Mouse (Mus musculus) adrenal gland, postnatal 25 days (tissue): ENCODE results near the gene Mall. TPM values are rescaled to one million over a fixed set of nuclear protein-coding genes. Genes with fewer than 3 reads are reported as not detected.

Source experiments
- DNase-seq: peaks from one replicate; pipeline ENCODE4 v3.0.0; 2021; ENCODE audit warnings: mixed read lengths
- total RNA-seq: library from RNA; stranded (reverse); gene quantifications from 2 replicates; pipeline ENCODE4 v1.2.3, GENCODE M21; 2021

Mall gene
- total RNA-seq, 1 experiment from 2014 or later, result 0.61 TPM

- DNase-seq, result no peak
Measured at GRCm38 (mm10) chr2:127728661-127729450, 876 bp downstream of the Mall start.

- DNase-seq, result no peak
Measured at GRCm38 (mm10) chr2:127728146-127728545, 1.6 kb downstream of the Mall start.

- DNase-seq, result no peak
Measured at GRCm38 (mm10) chr2:127723193-127723592, 6.5 kb downstream of the Mall start.

GRCm38 (mm10) chr2:127722176-127722892 is 7.4 kb downstream of the Mall start:
- DNase-seq, result peak; percentile 67

GRCm38 (mm10) chr2:127718839-127719468 is 10.8 kb downstream of the Mall start:
- DNase-seq, result no peak

- no peak for DNase-seq
Measured at GRCm38 (mm10) chr2:127714726-127715125, 15.0 kb downstream of the Mall start.

- DNase-seq, result no peak
Measured at GRCm38 (mm10) chr2:127708792-127709191, 20.9 kb downstream of the Mall start.

GRCm38 (mm10) chr2:127708060-127708459 is 21.7 kb downstream of the Mall start:
- DNase-seq, result no peak

- no peak for DNase-seq
Measured at GRCm38 (mm10) chr2:127705267-127705666, 24.5 kb downstream of the Mall start.

- no peak for DNase-seq
Measured at GRCm38 (mm10) chr2:127689239-127689638, 40.5 kb downstream of the Mall start.

- DNase-seq, result peak; percentile 65
Measured at GRCm38 (mm10) chr2:127683687-127684331, 45.9 kb downstream of the Mall start.

- DNase-seq, result no peak
Measured at GRCm38 (mm10) chr2:127667843-127668506, 61.8 kb downstream of the Mall start.

- DNase-seq, result no peak
Measured at GRCm38 (mm10) chr2:127667015-127667414, 62.7 kb downstream of the Mall start.

GRCm38 (mm10) chr2:127662708-127663107 is 67.0 kb downstream of the Mall start:
- DNase-seq, result no peak

GRCm38 (mm10) chr2:127656086-127656720 is 73.5 kb downstream of the Mall start, which contains the start of gene Mal:
TSS of gene Mal (minus strand) at chr2:127656695.
- DNase-seq, result peak; percentile 78

- no peak for DNase-seq
Measured at GRCm38 (mm10) chr2:127655419-127655818, 74.3 kb downstream of the Mall start.

GRCm38 (mm10) chr2:127654786-127655185 is 74.9 kb downstream of the Mall start:
- DNase-seq, result no peak
